Comparison of ENCODE assay signal across 8 mouse cellular contexts in the genomic region with DNA sequence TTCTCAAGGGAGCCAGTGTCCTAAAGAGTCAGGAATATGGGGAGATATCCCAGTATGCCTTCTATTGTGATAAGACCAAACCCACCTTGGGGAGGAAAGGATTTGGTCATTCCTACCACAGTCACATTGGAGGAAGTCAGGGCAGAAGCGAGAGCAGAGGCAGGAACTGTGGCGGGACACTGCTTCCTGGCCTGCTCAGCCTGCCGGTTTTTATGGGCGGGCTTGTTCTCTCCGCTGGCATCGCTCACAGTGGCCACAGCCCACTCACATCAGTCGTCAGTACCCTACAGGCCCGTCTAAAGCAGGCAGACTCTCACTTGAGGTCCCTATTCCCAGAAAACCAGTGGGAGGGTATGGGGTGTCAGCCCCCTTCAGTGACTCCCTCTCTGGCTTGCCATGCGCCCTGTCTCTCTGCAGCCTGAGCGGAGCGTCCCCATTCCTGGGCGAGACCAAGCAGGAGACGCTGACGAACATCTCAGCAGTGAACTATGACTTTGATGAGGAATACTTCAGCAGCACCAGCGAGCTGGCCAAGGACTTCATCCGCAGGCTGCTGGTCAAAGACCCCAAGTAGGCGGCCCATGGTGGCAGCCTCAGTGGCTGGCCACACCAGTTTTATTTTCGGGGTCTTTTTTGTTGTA. TPM values are rescaled to one million over a fixed set of nuclear protein-coding genes. Genes with fewer than 3 reads are reported as not detected.
DNase-seq lines count a peak whose midpoint lies in the region; ATAC-seq and TF ChIP-seq lines count a peak whose summit lies in the region.

No protein-coding gene starts in this region.

- no peak overlapping the region; the same call in 1 of the 2 replicates for H3K4me3 ChIP-seq in layer of hippocampus, adult 2 months
- H3K4me3 ChIP-seq in embryonic fibroblast, embryonic 13.5 days (ENCODE audit: insufficient read depth, low read length), result no peak overlapping the region
- no peak overlapping the region for H3K4me3 ChIP-seq in hindbrain, postnatal 0 days (ENCODE audit: low read length)
- H3K4me3 ChIP-seq in macrophage (ENCODE audit: inconsistent target), result peak overlapping the region; percentile 37; the same call in 1 of the 2 replicates

- H3K27ac ChIP-seq in layer of hippocampus, adult 2 months, result peak overlapping the region; percentile 98
- H3K27ac ChIP-seq in embryonic fibroblast, embryonic 13.5 days (ENCODE audit: insufficient read depth, low read length), result no peak overlapping the region
- peak overlapping the region; percentile 93 for H3K27ac ChIP-seq in hindbrain, postnatal 0 days
- peak overlapping the region; percentile 63 for H3K27ac ChIP-seq in macrophage

- TF ChIP-seq POLR2A in embryonic fibroblast, embryonic 13.5 days (IDR thresholded peaks at IDR 0.05; ENCODE audit: low read depth, low read length), result peak; percentile 31; the same call in 1 of the 2 replicates

- H3K79me2 ChIP-seq in macrophage (ENCODE audit: inconsistent target), result peaks cover 16% of the 10 kb centered on the region; the same call in 1 of the 2 replicates

- H3K36me3 ChIP-seq in hindbrain, postnatal 0 days (ENCODE audit: insufficient read depth, low read length), result peaks cover 20% of the 10 kb centered on the region; the same call in 1 of the 2 replicates
- peaks cover 19% of the 10 kb centered on the region; the same call in 1 of the 2 replicates for H3K36me3 ChIP-seq in macrophage (ENCODE audit: inconsistent target)

- peak overlapping the region; percentile 95 for H3K4me2 ChIP-seq in hindbrain, postnatal 0 days (ENCODE audit: low read depth, low read length)

- no peak overlapping the region; the same call in 1 of the 2 replicates for H3K9ac ChIP-seq in hindbrain, postnatal 0 days (replicated peaks; ENCODE audit: low read length)

- TF ChIP-seq CTCF in layer of hippocampus, adult 2 months (conservative IDR thresholded peaks at IDR 0.05), result no peak
- no peak for TF ChIP-seq CTCF in embryonic fibroblast, embryonic 13.5 days (IDR thresholded peaks at IDR 0.05; ENCODE audit: borderline replicate concordance, insufficient read depth, low read length)
- no peak for TF ChIP-seq CTCF in hindbrain, postnatal 0 days (IDR thresholded peaks at IDR 0.05; ENCODE audit: low read depth)

- peaks cover 9% of the 10 kb centered on the region; the same call in 1 of the 2 replicates for H3K27me3 ChIP-seq in hindbrain, postnatal 0 days (ENCODE audit: insufficient read depth, low read length)

- no peaks in the 10 kb centered on the region for H3K4me1 ChIP-seq in embryonic fibroblast, embryonic 13.5 days (ENCODE audit: control insufficient read depth, insufficient read depth, low read length)
- peaks cover 9% of the 10 kb centered on the region; the same call in 1 of the 2 replicates for H3K4me1 ChIP-seq in hindbrain, postnatal 0 days (ENCODE audit: insufficient read depth, low read length)

- WGBS in hindbrain, postnatal 0 days, result 87% methylated on average over 18 of the region's 18 CpGs
- WGBS in macrophage (ENCODE audit: missing documents), result 50% methylated on average over 18 of the region's 18 CpGs

- DNase-seq in layer of hippocampus, adult 2 months (ENCODE audit: low spot score in 2 of 2), result no peak
- no peak for DNase-seq in layer of hippocampus, postnatal 36 days
- DNase-seq in hindbrain, postnatal 0 days (ENCODE audit: low spot score), result no peak
- DNase-seq in left cerebral cortex, adult 18-20 months (ENCODE audit: low spot score in 2 of 2), result no peak
- DNase-seq in embryo, embryonic 10 days (ENCODE audit: low spot score), result no peak
- no peak for DNase-seq in spleen, postnatal 4 days (ENCODE audit: low spot score in 2 of 2)

- ATAC-seq in hindbrain, postnatal 0 days, result no peak

- no peaks in the 10 kb centered on the region for H3K9me3 ChIP-seq in hindbrain, postnatal 0 days (ENCODE audit: low read length)

RNA-seq across cellular contexts. Expression of gene 4930442H23Rik, which starts 7.8 kb away (rescaled TPM):
- total RNA-seq in layer of hippocampus, adult 2 months (2021), result not detected
- not detected for total RNA-seq in layer of hippocampus, postnatal 36 days (2021)
- not detected in 2 replicates for polyA plus RNA-seq in embryonic fibroblast, embryonic 13.5 days (2011; ENCODE audit: insufficient read length, low read depth, missing spikeins)
- total RNA-seq in hindbrain, postnatal 0 days (2014; rRNA removed), result not detected in 2 replicates
- 0.26 TPM in 1 of 2 replicates, not detected in the other for polyA plus RNA-seq in hindbrain, postnatal 0 days (2015; fragmentation: Nextera tagmentation; extraction: Ambion mirVana)
- not detected for total RNA-seq in macrophage (2018; cell fraction: chromatin; rRNA removed)
- total RNA-seq in macrophage (2018; cell fraction: cytosol; rRNA removed), result not detected
- total RNA-seq in macrophage (2018; cell fraction: nucleus; rRNA removed), result not detected
- not detected in 3 replicates for polyA plus RNA-seq in macrophage (2018)
- total RNA-seq in left cerebral cortex, adult 18-20 months (2021), result not detected

RNA-seq across cellular contexts. Expression of gene Dapk3, which starts 8.7 kb away (rescaled TPM):
- total RNA-seq in layer of hippocampus, adult 2 months (2021), result 10 to 100 TPM; 73.6 to 78.4 TPM
- total RNA-seq in layer of hippocampus, postnatal 36 days (2021), result 10 to 100 TPM; 65.6 to 77.8 TPM
- polyA plus RNA-seq in embryonic fibroblast, embryonic 13.5 days (2011; ENCODE audit: insufficient read length, low read depth, missing spikeins), result 48.4 and 51.2 TPM in 2 replicates
- total RNA-seq in hindbrain, postnatal 0 days (2014; rRNA removed), result 69.7 and 80.9 TPM in 2 replicates
- polyA plus RNA-seq in hindbrain, postnatal 0 days (2015; fragmentation: Nextera tagmentation; extraction: Ambion mirVana), result 52.3 and 56.1 TPM in 2 replicates
- 10 to 100 TPM; 33.3 to 98.4 (median 63.9) TPM for total RNA-seq in macrophage (2018; cell fraction: chromatin; rRNA removed)
- 10 to 100 TPM; 23.9 to 52.8 (median 37.5) TPM for total RNA-seq in macrophage (2018; cell fraction: cytosol; rRNA removed)
- total RNA-seq in macrophage (2018; cell fraction: nucleus; rRNA removed), result 10 to 100 TPM; 25.6 to 59.4 (median 45.8) TPM
- polyA plus RNA-seq in macrophage (2018), result 41.2 to 57.0 TPM (median 43.5 TPM) in 3 replicates
- total RNA-seq in left cerebral cortex, adult 18-20 months (2021), result 10 to 100 TPM; 77.4 to 80.3 TPM

RNA-seq across cellular contexts. Expression of gene Nmrk2, which starts 10.4 kb away (rescaled TPM):
- under 1 TPM; 0.32 to 0.33 TPM for total RNA-seq in layer of hippocampus, adult 2 months (2021)
- total RNA-seq in layer of hippocampus, postnatal 36 days (2021), result under 1 TPM; 0.20 to 0.25 TPM
- polyA plus RNA-seq in embryonic fibroblast, embryonic 13.5 days (2011; ENCODE audit: insufficient read length, low read depth, missing spikeins), result not detected in 2 replicates
- total RNA-seq in hindbrain, postnatal 0 days (2014; rRNA removed), result 0.31 and 0.58 TPM in 2 replicates
- 0.15 and 0.25 TPM in 2 replicates for polyA plus RNA-seq in hindbrain, postnatal 0 days (2015; fragmentation: Nextera tagmentation; extraction: Ambion mirVana)
- not detected for total RNA-seq in macrophage (2018; cell fraction: chromatin; rRNA removed)
- not detected for total RNA-seq in macrophage (2018; cell fraction: cytosol; rRNA removed)
- total RNA-seq in macrophage (2018; cell fraction: nucleus; rRNA removed), result not detected
- polyA plus RNA-seq in macrophage (2018), result not detected in 3 replicates
- total RNA-seq in left cerebral cortex, adult 18-20 months (2021), result not detected

RNA-seq across cellular contexts. Expression of gene Eef2, which starts 15.0 kb away (rescaled TPM):
- 100 to 1,000 TPM; 907 to 909 TPM for total RNA-seq in layer of hippocampus, adult 2 months (2021)
- total RNA-seq in layer of hippocampus, postnatal 36 days (2021), result 100 to 1,000 TPM; 868 to 892 TPM
- 1,643 and 1,827 TPM in 2 replicates for polyA plus RNA-seq in embryonic fibroblast, embryonic 13.5 days (2011; ENCODE audit: insufficient read length, low read depth, missing spikeins)
- total RNA-seq in hindbrain, postnatal 0 days (2014; rRNA removed), result 2,095 and 2,196 TPM in 2 replicates
- polyA plus RNA-seq in hindbrain, postnatal 0 days (2015; fragmentation: Nextera tagmentation; extraction: Ambion mirVana), result 422 and 434 TPM in 2 replicates
- total RNA-seq in macrophage (2018; cell fraction: chromatin; rRNA removed), result 100 to 1,000 TPM; 161 to 373 (median 228) TPM
- 1,000 to 10,000 TPM in 11 of 26 experiments, 100 to 1,000 TPM in 15; 644 to 1,256 (median 896) TPM for total RNA-seq in macrophage (2018; cell fraction: cytosol; rRNA removed)
- total RNA-seq in macrophage (2018; cell fraction: nucleus; rRNA removed), result 100 to 1,000 TPM; 248 to 505 (median 331) TPM
- 749 to 1,081 TPM (median 1,012 TPM) in 3 replicates for polyA plus RNA-seq in macrophage (2018)
- 100 to 1,000 TPM; 899 to 919 TPM for total RNA-seq in left cerebral cortex, adult 18-20 months (2021)

RNA-seq across cellular contexts. Expression of gene Pias4, which starts 23.7 kb away (rescaled TPM):
- total RNA-seq in layer of hippocampus, adult 2 months (2021), result 10 to 100 TPM; 29.4 to 29.5 TPM
- total RNA-seq in layer of hippocampus, postnatal 36 days (2021), result 10 to 100 TPM; 26.2 to 29.8 TPM
- polyA plus RNA-seq in embryonic fibroblast, embryonic 13.5 days (2011; ENCODE audit: insufficient read length, low read depth, missing spikeins), result 25.6 and 27.9 TPM in 2 replicates
- 33.9 and 46.4 TPM in 2 replicates for total RNA-seq in hindbrain, postnatal 0 days (2014; rRNA removed)
- 32.0 and 33.7 TPM in 2 replicates for polyA plus RNA-seq in hindbrain, postnatal 0 days (2015; fragmentation: Nextera tagmentation; extraction: Ambion mirVana)
- total RNA-seq in macrophage (2018; cell fraction: chromatin; rRNA removed), result 100 to 1,000 TPM in 1 of 26 experiments, 10 to 100 TPM in 25; 30.3 to 113 (median 63.8) TPM
- total RNA-seq in macrophage (2018; cell fraction: cytosol; rRNA removed), result 10 to 100 TPM; 18.8 to 27.9 (median 23.9) TPM
- total RNA-seq in macrophage (2018; cell fraction: nucleus; rRNA removed), result 10 to 100 TPM; 29.0 to 59.1 (median 42.5) TPM
- polyA plus RNA-seq in macrophage (2018), result 19.6 to 22.5 TPM (median 21.5 TPM) in 3 replicates
- total RNA-seq in left cerebral cortex, adult 18-20 months (2021), result 10 to 100 TPM; 27.8 to 28.8 TPM
